Mouse (Mus musculus) kidney, postnatal 0 days (tissue): ENCODE measurements around the gene Gpr183. TPM values are rescaled to one million over a fixed set of nuclear protein-coding genes. Genes with fewer than 3 reads are reported as not detected.
A peak's percentile ranks its signal among the peaks of the same experiment; 100 is the strongest.

ENCODE experiments used
- ATAC-seq: fragments of 200-750 bp; cut with Nextera tagmentation; replicated peaks from 2 replicates; pipeline ENCODE4 v1.8.0; 2017; ENCODE audit warnings: low read depth, moderate number of reproducible peaks, moderate TSS enrichment, moderate library complexity; ENCODE audit not compliant: low FRiP score
- DNase-seq: peaks from one replicate; pipeline ENCODE4 v3.0.0-alpha.2; 2016; ENCODE audit warnings: low spot score
- H3K27ac ChIP-seq: fragments of 300-500 bp; sonication (generic); 2 replicates; pipeline ENCODE4 v1.5.1; 2014; ENCODE audit warnings: mild to moderate bottlenecking
- H3K27me3 ChIP-seq: fragments of 300-500 bp; sonication (generic); 2 replicates; pipeline ENCODE4 v1.6.1; 2014; ENCODE audit warnings: low read length, mixed read lengths; ENCODE audit not compliant: insufficient read depth
- H3K36me3 ChIP-seq: fragments of 300-500 bp; sonication (generic); 2 replicates; pipeline ENCODE4 v1.6.1; 2014; ENCODE audit warnings: low read length, mixed read lengths; ENCODE audit not compliant: insufficient read depth
- H3K4me1 ChIP-seq: fragments of 300-500 bp; sonication (generic); replicated peaks from 2 replicates; pipeline ENCODE4 v1.6.1; 2014; ENCODE audit warnings: antibody characterized with exemption, low read length, mixed read lengths; ENCODE audit not compliant: insufficient read depth
- H3K4me2 ChIP-seq: fragments of 300-500 bp; sonication (generic); 2 replicates; pipeline ENCODE4 v1.6.1; 2014; ENCODE audit warnings: mild to moderate bottlenecking, low read length, moderate library complexity, mixed read lengths
- H3K4me3 ChIP-seq: fragments of 300-500 bp; sonication (generic); replicated peaks from 2 replicates; pipeline ENCODE4 v1.5.1; 2014; ENCODE audit warnings: low read depth, low read length
- H3K9ac ChIP-seq: fragments of 300-500 bp; sonication (generic); 2 replicates; pipeline ENCODE4 v1.6.1; 2014; ENCODE audit warnings: low read depth, low read length
- H3K9me3 ChIP-seq: fragments of 300-500 bp; sonication (generic); replicated peaks from 2 replicates; pipeline ENCODE4 v1.6.1; 2016; ENCODE audit warnings: low read length, inconsistent platforms, mixed read lengths
- CTCF ChIP-seq: IDR thresholded peaks from 2 replicates; pipeline ENCODE4 v1.5.1; 2016; ENCODE audit warnings: antibody characterized with exemption, low read depth, mild to moderate bottlenecking, moderate library complexity
- WGBS: fragments of 180-500 bp; shearing (Covaris S2); extraction: QIAGEN DNeasy Blood & Tissue Kit; methylation state at CpG from one replicate; pipeline ENCODE4 v1.1.7; 2014; 5-methylcytosine and 5-hydroxymethylcytosine counted together
- polyA plus RNA-seq: library from polyadenylated mRNA; unstranded; fragments of >200 nt; fragmentation: Nextera tagmentation; extraction: Ambion mirVana; gene quantifications from 2 replicates; pipeline ENCODE4 v1.2.1, GENCODE M21; 2015

Gene Gpr183
- polyA plus RNA-seq, 1 experiment from 2014 or later = 1.5 TPM

GRCm38 (mm10) chr14:121995557-121995870 lies 30.5 kb upstream of the Gpr183 start:
- 0 out of 2 replicates have a peak, but pooled peaks cover 7% of the 10 kb centered on the region for H3K36me3 ChIP-seq
- WGBS = 88% methylated on average over 1 of the region's 1 CpGs
- DNase-seq (no peak), ATAC-seq (no peak)
- no peak overlapping the region for H3K27ac ChIP-seq
- no peaks in the 10 kb centered on the region for H3K27me3 ChIP-seq
- no peak overlapping the region for H3K9ac ChIP-seq
- no peak for TF ChIP-seq CTCF
- H3K4me3 ChIP-seq = no peak overlapping the region
- H3K9me3 ChIP-seq = no peaks in the 10 kb centered on the region
- H3K4me2 ChIP-seq = no peak overlapping the region
- H3K4me1 ChIP-seq = peaks cover 3% of the 10 kb centered on the region; the same call in 1 of the 2 replicates

- Histone ChIP-seq H3K36me3 (0 out of 2 replicates have a peak, but pooled peaks cover 7% of the 10 kb centered on the region), H3K4me1 (peaks cover 3% of the 10 kb centered on the region; the same call in 1 of the 2 replicates), H3K27me3 (no peaks in the 10 kb centered on the region), H3K4me3 (no peak overlapping the region), H3K9me3 (no peaks in the 10 kb centered on the region), H3K4me2 (no peak overlapping the region), H3K27ac (no peak overlapping the region), H3K9ac (no peak overlapping the region)
- TF ChIP-seq CTCF = no peak
- no peak for DNase-seq
- no peak for ATAC-seq
- 90% methylated on average over 7 of the region's 7 CpGs for WGBS
Measured at GRCm38 (mm10) chr14:121994846-121995556, 30.0 kb upstream of the Gpr183 start.

- Histone ChIP-seq H3K36me3 (0 out of 2 replicates have a peak, but pooled peaks cover 6% of the 10 kb centered on the region), H3K4me1 (peaks cover 6% of the 10 kb centered on the region; the same call in 1 of the 2 replicates), H3K4me2 (no peak overlapping the region), H3K9ac (no peak overlapping the region), H3K27me3 (no peaks in the 10 kb centered on the region), H3K4me3 (no peak overlapping the region), H3K27ac (no peak overlapping the region), H3K9me3 (no peaks in the 10 kb centered on the region)
- DNase-seq = no peak
- WGBS = 94% methylated on average over 17 of the region's 17 CpGs
- no peak for ATAC-seq
- TF ChIP-seq CTCF = no peak
Measured at GRCm38 (mm10) chr14:121994171-121994700, 29.2 kb upstream of the Gpr183 start.

- H3K4me1 ChIP-seq = peaks cover 8% of the 10 kb centered on the region; the same call in 1 of the 2 replicates
- WGBS = 86% methylated on average over 4 of the region's 4 CpGs
- no peak overlapping the region for H3K27ac ChIP-seq
- no peaks in the 10 kb centered on the region for H3K9me3 ChIP-seq
- no peaks in the 10 kb centered on the region for H3K27me3 ChIP-seq
- H3K36me3 ChIP-seq = 0 out of 2 replicates have a peak, but pooled peaks cover 4% of the 10 kb centered on the region
- TF ChIP-seq CTCF = no peak
- H3K4me2 ChIP-seq = no peak overlapping the region
- DNase-seq (no peak), ATAC-seq (no peak)
- no peak overlapping the region for H3K4me3 ChIP-seq
- H3K9ac ChIP-seq = no peak overlapping the region
Measured at GRCm38 (mm10) chr14:121993616-121994015, 28.6 kb upstream of the Gpr183 start.

GRCm38 (mm10) chr14:121992395-121993280 lies 27.6 kb upstream of the Gpr183 start:
- TF ChIP-seq CTCF = no peak
- ATAC-seq (no peak; the same call in 1 of the 2 replicates), DNase-seq (peak; percentile 36)
- Histone ChIP-seq H3K27me3 (no peaks in the 10 kb centered on the region), H3K36me3 (0 out of 2 replicates have a peak, but pooled peaks cover 4% of the 10 kb centered on the region), H3K27ac (no peak overlapping the region), H3K4me1 (peaks cover 8% of the 10 kb centered on the region; the same call in 1 of the 2 replicates), H3K4me3 (no peak overlapping the region), H3K4me2 (no peak overlapping the region), H3K9ac (no peak overlapping the region), H3K9me3 (no peaks in the 10 kb centered on the region)
- WGBS = 72% methylated on average over 13 of the region's 13 CpGs

GRCm38 (mm10) chr14:121991921-121992320 lies 26.9 kb upstream of the Gpr183 start:
- 0 out of 2 replicates have a peak, but pooled peaks cover 4% of the 10 kb centered on the region for H3K36me3 ChIP-seq
- no peak overlapping the region for H3K4me2 ChIP-seq
- H3K9ac ChIP-seq = no peak overlapping the region
- peaks cover 8% of the 10 kb centered on the region; the same call in 1 of the 2 replicates for H3K4me1 ChIP-seq
- TF ChIP-seq CTCF = no peak
- ATAC-seq (no peak), DNase-seq (no peak)
- H3K27ac ChIP-seq = no peak overlapping the region
- H3K27me3 ChIP-seq = no peaks in the 10 kb centered on the region
- no peaks in the 10 kb centered on the region for H3K9me3 ChIP-seq
- H3K4me3 ChIP-seq = no peak overlapping the region
